9 mouse cellular contexts compared by ENCODE assay signal in the genomic region with DNA sequence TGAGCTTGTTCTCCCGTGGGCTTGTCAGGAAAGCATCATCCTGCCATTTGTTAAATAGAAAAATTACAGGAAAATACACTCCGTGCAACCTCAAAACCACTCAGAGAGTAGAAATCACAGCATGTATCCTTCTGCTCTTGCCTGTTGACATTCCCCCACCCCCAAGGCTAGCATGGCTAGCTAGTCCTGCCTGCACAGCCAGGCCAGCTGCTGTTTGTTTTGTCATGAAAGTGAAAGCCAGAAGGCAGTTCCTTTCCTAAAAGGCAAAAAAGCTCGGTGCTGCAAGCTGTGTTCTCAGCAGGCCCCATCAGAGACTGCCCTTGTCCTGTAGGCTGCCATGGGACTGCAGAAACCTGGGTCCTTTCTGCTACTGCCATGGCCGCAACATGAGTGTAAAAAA.
DNase-seq lines count a peak whose midpoint lies in the region; ATAC-seq lines count a peak whose summit lies in the region.
"Had no signal": no experiment of that assay in that cellular context is flagged by ENCODE, and none has a peak within 500 bp of the region (broad histone marks: within the 10 kb centered on the region; RNA-seq: fewer than 3 reads in every experiment).

No protein-coding gene starts in this region.

- H3K9ac ChIP-seq in embryonic facial prominence, embryonic 14.5 days (ENCODE audit: low read depth, low read length) = no peak overlapping the region
- no peak overlapping the region for H3K9ac ChIP-seq in liver, embryonic 13.5 days
- no peak overlapping the region for H3K9ac ChIP-seq in stomach, embryonic 15.5 days
- H3K9ac ChIP-seq: neural tube, embryonic 12.5 days had no signal

- H3K9me3 ChIP-seq in embryonic facial prominence, embryonic 14.5 days (ENCODE audit: control insufficient read depth, low read length) = no peaks in the 10 kb centered on the region
- no peaks in the 10 kb centered on the region for H3K9me3 ChIP-seq in embryonic facial prominence, embryonic 10.5 days
- H3K9me3 ChIP-seq in liver, embryonic 13.5 days (replicated peaks) = no peaks in the 10 kb centered on the region
- no peaks in the 10 kb centered on the region for H3K9me3 ChIP-seq in stomach, embryonic 15.5 days
- H3K9me3 ChIP-seq: neural tube, embryonic 12.5 days had no signal

- no peaks in the 10 kb centered on the region for H3K27me3 ChIP-seq in embryonic facial prominence, embryonic 14.5 days (replicated peaks; ENCODE audit: control insufficient read depth, insufficient read depth, low read length)
- no peaks in the 10 kb centered on the region for H3K27me3 ChIP-seq in embryonic facial prominence, embryonic 10.5 days (replicated peaks; ENCODE audit: low read depth, poor library complexity, severe bottlenecking)
- H3K27me3 ChIP-seq in liver, embryonic 13.5 days = no peaks in the 10 kb centered on the region
- H3K27me3 ChIP-seq in stomach, embryonic 15.5 days (replicated peaks) = no peaks in the 10 kb centered on the region
- H3K27me3 ChIP-seq: neural tube, embryonic 12.5 days had no signal

- DNase-seq in embryonic facial prominence, embryonic 14.5 days (ENCODE audit: low spot score) = peak; percentile 37
- DNase-seq in embryonic facial prominence, embryonic 10.5 days (ENCODE audit: low spot score) = no peak
- peak; percentile 30 to 36 for DNase-seq in right cerebral cortex, postnatal 10 days (ENCODE audit: low spot score in 2 of 2)
- DNase-seq in right cerebral cortex, postnatal 36 days (ENCODE audit: low spot score in 2 of 2) = no peak
- DNase-seq in liver, embryonic 13.5 days = no peak
- DNase-seq in ovary, postnatal 10 days (ENCODE audit: low spot score) = no peak
- no peak for DNase-seq in c-Kit-positive CD71-positive TER-119-positive erythroid progenitor cells, embryonic 14.5 days (ENCODE audit: low spot score)

- H3K27ac ChIP-seq in embryonic facial prominence, embryonic 14.5 days (replicated peaks; ENCODE audit: low read depth, low read length) = no peak overlapping the region
- no peak overlapping the region for H3K27ac ChIP-seq in embryonic facial prominence, embryonic 10.5 days (replicated peaks)
- H3K27ac ChIP-seq in liver, embryonic 13.5 days = peak overlapping the region; percentile 57
- H3K27ac ChIP-seq in stomach, embryonic 15.5 days = 0 out of 2 replicates have a peak overlapping the region, but pooled peaks have one; percentile 14
- H3K27ac ChIP-seq: neural tube, embryonic 12.5 days had no signal

- WGBS in embryonic facial prominence, embryonic 14.5 days = 35% methylated on average over 4 of the region's 4 CpGs
- WGBS in embryonic facial prominence, embryonic 10.5 days = 57% methylated on average over 4 of the region's 4 CpGs
- 40% methylated on average over 4 of the region's 4 CpGs for WGBS in liver, embryonic 13.5 days (ENCODE audit: insufficient replicate concordance)
- WGBS in stomach, embryonic 15.5 days = 22% methylated on average over 4 of the region's 4 CpGs

- H3K4me1 ChIP-seq in embryonic facial prominence, embryonic 14.5 days (ENCODE audit: control insufficient read depth, insufficient read depth, low read length) = no peaks in the 10 kb centered on the region
- peaks cover 20% of the 10 kb centered on the region for H3K4me1 ChIP-seq in embryonic facial prominence, embryonic 10.5 days
- H3K4me1 ChIP-seq in liver, embryonic 13.5 days (replicated peaks) = peaks cover 5% of the 10 kb centered on the region; the same call in 1 of the 2 replicates
- no peaks in the 10 kb centered on the region for H3K4me1 ChIP-seq in stomach, embryonic 15.5 days
- H3K4me1 ChIP-seq: neural tube, embryonic 12.5 days had no signal

- no peak for ATAC-seq in embryonic facial prominence, embryonic 14.5 days (ENCODE audit: low read depth)
- ATAC-seq in liver, embryonic 13.5 days (ENCODE audit: low read depth) = no peak
- ATAC-seq in stomach, embryonic 15.5 days (ENCODE audit: insufficient read depth, low FRiP score, low read depth) = no peak; the same call in 1 of the 2 replicates

- no peaks in the 10 kb centered on the region for H3K36me3 ChIP-seq in embryonic facial prominence, embryonic 14.5 days (ENCODE audit: control insufficient read depth, insufficient read depth, low read length)
- no peaks in the 10 kb centered on the region for H3K36me3 ChIP-seq in embryonic facial prominence, embryonic 10.5 days (replicated peaks)
- no peaks in the 10 kb centered on the region for H3K36me3 ChIP-seq in liver, embryonic 13.5 days
- no peaks in the 10 kb centered on the region for H3K36me3 ChIP-seq in stomach, embryonic 15.5 days
- H3K36me3 ChIP-seq: neural tube, embryonic 12.5 days had no signal

- no peak overlapping the region for H3K4me2 ChIP-seq in embryonic facial prominence, embryonic 14.5 days (ENCODE audit: low read depth, low read length)
- no peak overlapping the region for H3K4me2 ChIP-seq in liver, embryonic 13.5 days
- H3K4me2 ChIP-seq in stomach, embryonic 15.5 days = no peak overlapping the region
- H3K4me2 ChIP-seq: neural tube, embryonic 12.5 days had no signal

- H3K4me3 ChIP-seq in embryonic facial prominence, embryonic 14.5 days (ENCODE audit: low read depth, low read length) = no peak overlapping the region
- no peak overlapping the region for H3K4me3 ChIP-seq in embryonic facial prominence, embryonic 10.5 days
- H3K4me3 ChIP-seq in liver, embryonic 13.5 days (replicated peaks) = no peak overlapping the region
- H3K4me3 ChIP-seq in stomach, embryonic 15.5 days (replicated peaks) = no peak overlapping the region
- H3K4me3 ChIP-seq: neural tube, embryonic 12.5 days had no signal

Comparison
In these comparisons a context has a peak if more than half of its experiments do, and no peak if none do; other contexts are left out.
1. DNase-seq: peak in embryonic facial prominence, embryonic 14.5 days (single experiment) and right cerebral cortex, postnatal 10 days (2 of 2); none in embryonic facial prominence, embryonic 10.5 days (single experiment), right cerebral cortex, postnatal 36 days (0 of 2), liver, embryonic 13.5 days (single experiment), ovary, postnatal 10 days (single experiment) and c-Kit-positive CD71-positive TER-119-positive erythroid progenitor cells, embryonic 14.5 days (single experiment).
2. H3K27ac ChIP-seq: peak in liver, embryonic 13.5 days (single experiment) and stomach, embryonic 15.5 days (single experiment); none in embryonic facial prominence, embryonic 14.5 days (single experiment) and embryonic facial prominence, embryonic 10.5 days (single experiment).